Mouse (Mus musculus): ENCODE results near the gene Anp32e.
A peak's percentile ranks its signal among the peaks of the same experiment; 100 is the strongest.

DNA sequence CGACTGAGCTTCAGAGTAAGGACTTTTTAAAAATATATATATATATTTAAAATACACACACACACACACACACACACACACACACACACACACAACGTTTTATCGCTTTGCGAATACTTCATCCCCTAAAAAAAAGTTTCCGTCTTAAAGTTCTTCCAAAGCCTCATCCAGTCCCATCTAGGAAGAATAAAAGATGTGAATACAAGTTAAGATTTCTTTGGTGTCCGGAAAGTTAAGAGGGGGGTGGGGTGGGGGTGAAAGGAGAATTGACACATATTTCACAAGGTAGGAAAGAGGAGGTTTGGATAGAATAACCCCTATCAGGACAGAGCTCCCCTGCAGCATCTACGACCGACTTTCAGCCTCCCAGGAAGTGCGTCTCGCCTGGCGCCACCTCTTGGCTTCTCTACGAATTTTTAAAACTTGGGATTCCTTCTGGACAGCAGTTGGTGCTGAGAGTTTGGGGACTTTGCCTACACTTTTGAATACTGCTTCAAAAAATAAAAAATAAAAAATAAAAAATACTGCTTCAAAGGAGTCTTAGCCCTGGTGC lies 23.0 kb upstream of the Anp32e start:
- TF ChIP-seq CTCF (IDR thresholded peaks at IDR 0.05) = peak; percentile 74
- TF ChIP-seq EP300 (IDR thresholded peaks at IDR 0.05) = no peak

All from lung, postnatal 0 days (tissue).